Mouse (Mus musculus): ENCODE data around the gene Cbl. TPM values are rescaled to one million over a fixed set of nuclear protein-coding genes. Genes with fewer than 3 reads are reported as not detected.

The Cbl gene
- total RNA-seq, 2 experiments from 2014 or later = 61.7 to 66.5 TPM

GRCm38 (mm10) chr9:44095781-44096180, 138.1 kb downstream of the Cbl start:
- no peak for DNase-seq (ENCODE audit: low spot score in 2 of 2)
- no peak for TF ChIP-seq CTCF (conservative IDR thresholded peaks at IDR 0.05)
- Histone ChIP-seq H3K4me3 (no peak overlapping the region), H3K27ac (peak overlapping the region; percentile 93)

- TF ChIP-seq CTCF (conservative IDR thresholded peaks at IDR 0.05) = no peak
- no peak overlapping the region for H3K4me3 ChIP-seq
- peak overlapping the region; percentile 93 for H3K27ac ChIP-seq
- no peak for DNase-seq (ENCODE audit: low spot score in 2 of 2)
Measured at GRCm38 (mm10) chr9:44094737-44095136, 139.1 kb downstream of the Cbl start.

- H3K27ac ChIP-seq = peak overlapping the region; percentile 93
- DNase-seq (ENCODE audit: low spot score in 2 of 2) = peak; percentile 84 to 86
- no peak overlapping the region; the same call in 1 of the 2 replicates for H3K4me3 ChIP-seq
- peak; percentile 92 for TF ChIP-seq CTCF (conservative IDR thresholded peaks at IDR 0.05)
Measured at GRCm38 (mm10) chr9:44093612-44094503, 140.0 kb downstream of the Cbl start.

Other genes with a start within 250 kb of the Cbl start
- 100 to 1,000 TPM; 854 to 892 TPM for gene Thy1, start 190.7 kb downstream of the Cbl start, total RNA-seq (2021)
- 10 to 100 TPM; 79.2 to 82.4 TPM for gene Usp2, start 167.0 kb downstream of the Cbl start, total RNA-seq (2021)
- gene Mfrp, start 132.3 kb downstream of the Cbl start, total RNA-seq (2021) = 1 to 10 TPM in 1 of 2 experiments, not detected in 1; 1.3 TPM
- gene C1qtnf5, start 126.8 kb downstream of the Cbl start, total RNA-seq (2021) = 10 to 100 TPM; 12.3 to 14.4 TPM
- gene Gm49380, start 120.5 kb downstream of the Cbl start, total RNA-seq (2021) = under 1 TPM; 0.27 to 0.38 TPM
- gene Rnf26, start 120.5 kb downstream of the Cbl start, total RNA-seq (2021) = 10 to 100 TPM; 29.2 to 30.7 TPM
- 10 to 100 TPM; 10.1 to 15.9 TPM for gene Mcam, start 99.6 kb downstream of the Cbl start, total RNA-seq (2021)
- gene Ccdc153, start 6.6 kb upstream of the Cbl start, total RNA-seq (2021) = 1 to 10 TPM; 3.6 to 4.1 TPM
- gene Pdzd3, start 17.4 kb upstream of the Cbl start, total RNA-seq (2021) = 1 to 10 TPM; 1.1 to 1.5 TPM
- 10 to 100 TPM; 11.6 to 13.9 TPM for gene Nlrx1, start 34.5 kb upstream of the Cbl start, total RNA-seq (2021)
- 10 to 100 TPM; 67.9 to 71.4 TPM for gene Abcg4, start 54.6 kb upstream of the Cbl start, total RNA-seq (2021)
- 10 to 100 TPM; 26.0 to 36.9 TPM for gene Hinfp, start 71.6 kb upstream of the Cbl start, total RNA-seq (2021)
- gene C2cd2l, start 86.2 kb upstream of the Cbl start, total RNA-seq (2021) = 100 to 1,000 TPM; 186 to 206 TPM
- 10 to 100 TPM; 14.5 to 15.3 TPM for gene Dpagt1, start 92.0 kb upstream of the Cbl start, total RNA-seq (2021)
- gene H2afx, start 100.6 kb upstream of the Cbl start, total RNA-seq (2021) = 10 to 100 TPM; 42.5 to 44.2 TPM
- 10 to 100 TPM; 21.9 to 22.1 TPM for gene Hmbs, start 110.2 kb upstream of the Cbl start, total RNA-seq (2021)
- 10 to 100 TPM; 54.7 to 55.7 TPM for gene Vps11, start 127.6 kb upstream of the Cbl start, total RNA-seq (2021)
- 100 to 1,000 TPM; 113 to 127 TPM for gene Hyou1, start 145.4 kb upstream of the Cbl start, total RNA-seq (2021)
- gene Slc37a4, start 162.8 kb upstream of the Cbl start, total RNA-seq (2021) = 10 to 100 TPM; 29.5 to 30.2 TPM
- 100 to 1,000 TPM; 710 to 726 TPM for gene Rps25, start 173.1 kb upstream of the Cbl start, total RNA-seq (2021)
- 10 to 100 TPM; 63.9 to 75.2 TPM for gene Trappc4, start 173.6 kb upstream of the Cbl start, total RNA-seq (2021)
- 10 to 100 TPM; 21.5 to 25.7 TPM for gene Ccdc84, start 184.5 kb upstream of the Cbl start, total RNA-seq (2021)
- not detected for gene Foxr1, start 207.1 kb upstream of the Cbl start, total RNA-seq (2021)
- gene Upk2, start 220.9 kb upstream of the Cbl start, total RNA-seq (2021) = not detected
- gene Bcl9l, start 248.8 kb upstream of the Cbl start, total RNA-seq (2021) = 10 to 100 TPM; 68.4 to 76.9 TPM

All from layer of hippocampus, adult 2 months (tissue).